Mouse (Mus musculus): ENCODE results near the gene Cds1.
"Not testable (repeated sequence)": the region's sequence is repeated elsewhere in the genome, so short reads cannot be mapped to it uniquely, and the experiment has no call there.

Gene Cds1

DNA sequence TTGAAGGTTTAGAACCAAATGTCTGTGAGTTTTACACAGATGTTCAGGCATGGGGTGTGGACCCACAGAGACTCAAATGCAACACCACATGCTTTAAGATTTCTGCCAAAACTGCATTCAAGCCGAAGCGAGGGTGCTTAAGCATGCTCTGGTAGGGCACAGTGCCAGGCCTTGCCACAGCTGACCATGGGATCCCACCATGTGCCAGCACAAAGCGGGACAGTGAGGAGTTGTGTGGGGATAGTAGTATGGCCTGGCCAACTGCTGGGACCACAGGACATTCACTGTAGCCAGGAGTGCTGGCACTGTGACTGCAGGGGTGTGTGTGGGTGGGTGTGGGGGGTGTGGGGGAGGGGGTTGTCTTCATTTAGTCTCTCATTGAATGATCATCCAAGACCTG, 64.0 kb downstream of the Cds1 start:
- no peak for DNase-seq (ENCODE audit: low read depth, low spot score)

DNA sequence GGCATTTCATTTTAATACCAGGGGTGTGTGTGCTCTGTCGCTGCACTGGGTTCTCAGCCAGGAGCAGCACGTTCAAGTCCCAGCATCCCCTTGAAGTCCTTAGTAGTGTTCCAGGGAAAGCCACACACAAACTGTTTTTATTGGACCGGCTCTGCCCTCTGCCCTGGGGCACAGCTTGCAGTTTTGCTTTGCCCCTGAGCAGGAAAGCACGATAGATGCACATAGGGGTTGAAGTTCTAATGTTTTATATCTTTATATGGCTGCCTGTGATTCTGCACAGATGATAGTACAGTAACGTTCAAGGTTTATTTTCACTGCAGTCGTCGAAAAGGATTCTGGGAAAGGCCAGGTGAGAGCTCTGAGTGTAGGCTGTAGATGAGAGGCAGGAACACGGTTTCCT, 65.2 kb downstream of the Cds1 start:
- DNase-seq (ENCODE audit: low read depth, low spot score), result no peak

DNA sequence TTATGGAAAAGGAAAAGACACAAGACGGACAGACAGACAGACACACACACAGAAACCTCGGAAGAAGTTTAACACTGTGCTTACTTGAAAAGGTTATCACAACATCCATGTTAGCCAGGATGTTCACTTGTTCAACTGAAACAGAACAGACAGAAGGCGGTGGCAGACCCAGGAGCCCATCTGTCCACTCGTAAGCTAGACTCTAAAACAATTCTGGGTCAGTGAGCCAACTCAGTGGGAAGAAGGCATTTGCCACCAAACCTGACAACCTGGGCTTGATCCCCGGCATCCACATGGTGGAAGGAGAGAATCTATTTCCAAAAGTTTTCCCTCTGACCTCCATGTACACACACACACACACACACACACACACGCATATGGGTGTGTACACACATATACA, 67.1 kb downstream of the Cds1 start:
- DNase-seq (ENCODE audit: low read depth, low spot score), result no peak

DNA sequence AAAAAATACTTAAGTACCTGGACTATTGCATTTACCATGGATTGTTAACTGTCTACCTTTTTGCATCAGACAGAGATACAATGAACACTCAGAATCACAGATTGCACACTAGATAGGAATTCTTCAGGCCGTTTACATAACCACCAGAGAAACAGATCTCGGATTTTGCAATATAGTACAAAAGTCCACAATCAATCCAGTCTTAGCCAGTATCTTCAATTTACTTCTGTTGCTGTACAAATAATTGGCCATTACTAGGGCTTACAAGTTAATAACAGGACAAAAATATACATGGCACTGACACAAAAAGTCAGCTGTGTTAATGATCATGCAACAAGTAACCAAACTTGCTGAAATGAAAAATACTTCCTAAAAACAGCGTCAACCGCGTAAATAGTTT, 68.1 kb downstream of the Cds1 start:
- DNase-seq (ENCODE audit: low read depth, low spot score), result no peak

DNA sequence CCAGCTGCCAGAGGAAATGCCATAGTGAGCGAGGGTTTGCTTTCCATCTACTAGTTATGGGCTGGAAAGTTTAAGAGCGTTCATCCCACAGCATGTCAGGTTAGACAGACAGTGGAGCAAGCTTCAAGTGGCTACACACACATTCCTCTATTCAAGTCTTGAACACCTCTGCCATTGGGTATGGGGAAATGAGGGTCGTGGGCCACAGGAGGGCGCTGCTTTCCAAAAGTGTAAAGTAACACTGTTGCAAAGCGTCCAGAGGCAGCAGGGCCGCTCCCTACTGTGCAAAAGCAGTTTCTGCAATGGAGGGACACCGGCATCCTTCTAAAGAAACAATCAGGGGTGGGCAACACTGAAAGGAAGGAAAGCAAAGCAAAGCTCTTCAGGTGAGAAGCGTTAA, 68.9 kb downstream of the Cds1 start:
- DNase-seq (ENCODE audit: low read depth, low spot score), result no peak

DNA sequence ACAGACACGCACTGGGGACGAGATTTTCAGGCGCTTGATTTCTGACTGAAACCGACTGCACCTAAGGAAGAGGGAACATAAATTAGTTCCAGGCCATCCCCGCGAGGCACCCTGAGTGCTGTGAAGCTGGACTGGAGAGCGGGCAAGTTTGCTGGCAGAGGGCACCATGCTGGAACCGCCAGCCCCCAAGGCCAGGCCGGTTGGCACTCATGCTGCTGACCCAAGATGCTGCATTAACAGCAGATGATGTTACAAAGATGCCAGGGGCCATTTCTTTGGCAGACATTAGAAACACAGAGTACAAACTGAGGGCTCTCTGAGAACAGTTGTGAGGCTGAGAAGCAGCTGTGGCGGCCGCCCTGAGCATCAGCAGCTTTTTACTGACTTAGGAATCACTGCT, 71.3 kb downstream of the Cds1 start:
- DNase-seq (ENCODE audit: low read depth, low spot score), result no peak

DNA sequence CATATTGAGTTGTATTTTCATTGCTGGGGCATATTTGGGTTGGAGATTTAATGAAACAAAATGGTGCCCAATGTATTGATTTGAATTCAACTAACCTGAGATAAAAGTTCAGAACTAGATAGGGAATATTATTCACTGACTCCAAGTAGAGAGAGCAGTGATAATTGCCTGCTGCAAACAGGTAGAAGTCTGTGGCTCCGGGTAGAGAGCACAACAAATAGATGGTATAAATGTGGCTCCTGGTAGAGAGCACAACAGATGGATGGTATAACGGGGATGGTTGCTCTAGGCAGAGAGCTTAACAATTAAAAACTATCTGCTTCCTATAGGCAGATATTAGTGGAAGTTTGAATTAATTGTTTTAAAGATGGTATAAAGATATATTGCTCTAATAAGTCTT, 72.7 kb downstream of the Cds1 start:
- DNase-seq (ENCODE audit: low read depth, low spot score), result not testable (repeated sequence)

DNA sequence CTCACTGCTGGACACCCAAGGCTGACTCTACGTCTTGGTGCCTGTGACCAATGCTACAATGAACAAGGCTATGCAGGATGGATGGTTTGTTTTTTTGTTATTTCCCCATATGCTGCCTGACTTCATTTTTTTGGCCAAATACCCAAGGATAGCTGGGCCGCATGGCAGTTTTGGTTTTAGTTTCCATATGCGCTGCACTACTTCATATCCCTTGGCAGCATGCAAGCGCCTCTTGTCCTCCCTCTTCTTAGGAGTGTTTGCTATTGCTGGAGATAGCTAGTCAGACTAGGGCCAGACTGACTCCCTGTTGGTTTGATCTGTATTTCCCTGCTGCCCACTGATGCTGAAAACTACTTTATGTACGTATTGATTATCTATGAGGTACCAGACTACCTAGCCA, 75.5 kb downstream of the Cds1 start:
- DNase-seq (ENCODE audit: low read depth, low spot score), result no peak

DNA sequence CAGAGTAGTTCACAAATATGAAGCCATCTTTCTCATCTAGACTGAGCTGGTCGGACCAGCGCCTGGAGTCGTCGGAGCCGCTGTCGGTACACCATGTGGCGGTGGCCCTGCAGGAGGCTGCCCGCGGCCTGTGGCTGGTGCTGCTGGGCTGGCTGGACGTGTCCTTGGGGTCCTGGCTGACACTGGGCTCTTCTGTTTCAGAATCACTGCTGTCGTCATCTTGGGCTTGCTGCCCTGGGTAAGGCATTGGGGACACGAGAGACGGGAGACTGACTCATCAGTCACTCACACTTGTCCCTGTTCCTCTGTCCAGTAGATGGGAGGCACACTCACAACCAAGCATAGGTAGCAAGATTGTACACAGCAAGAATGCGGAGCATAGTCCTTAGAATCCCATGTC, 80.1 kb downstream of the Cds1 start:
- no peak for DNase-seq (ENCODE audit: low read depth, low spot score)

DNA sequence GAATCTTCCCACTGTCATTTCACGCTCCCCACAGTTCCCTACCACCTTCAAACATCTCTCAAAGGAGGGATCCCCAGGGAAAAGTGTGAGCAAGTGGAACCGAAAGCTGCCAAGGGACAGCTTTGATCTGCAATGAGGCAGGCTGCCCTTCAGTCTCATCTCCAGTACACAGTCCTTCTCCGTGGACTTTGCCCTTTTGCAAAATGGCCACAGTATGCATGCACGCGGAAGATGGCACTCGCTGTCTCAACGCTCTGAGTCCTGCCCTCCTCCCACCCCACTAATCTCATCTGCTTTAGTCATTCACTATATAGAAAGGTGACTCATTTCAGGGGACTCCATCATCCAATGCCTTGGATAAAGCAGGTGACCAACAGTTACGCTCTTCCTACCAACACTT, 81.0 kb downstream of the Cds1 start:
- DNase-seq (ENCODE audit: low read depth, low spot score), result no peak

DNA sequence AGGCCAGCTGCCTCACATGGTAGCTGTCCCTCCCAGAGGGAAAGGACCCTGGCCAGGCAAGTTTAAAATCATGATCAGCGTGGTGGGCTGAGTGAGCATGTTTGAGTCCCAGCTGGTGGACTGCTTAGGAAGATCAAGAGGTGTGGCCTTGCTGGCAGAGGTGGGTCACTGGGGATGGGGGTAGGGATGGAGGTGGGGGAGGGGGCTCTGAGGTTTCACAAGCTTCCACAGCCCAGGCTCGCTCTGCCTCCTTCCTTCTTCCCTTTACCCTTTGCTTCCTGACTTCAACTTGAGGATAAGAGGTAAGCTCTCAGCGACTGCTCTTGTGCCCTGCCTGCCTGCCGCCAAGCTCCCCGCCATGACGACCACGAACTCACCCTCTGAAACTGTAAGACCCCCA, 82.4 kb downstream of the Cds1 start:
- DNase-seq (ENCODE audit: low read depth, low spot score), result no peak

DNA sequence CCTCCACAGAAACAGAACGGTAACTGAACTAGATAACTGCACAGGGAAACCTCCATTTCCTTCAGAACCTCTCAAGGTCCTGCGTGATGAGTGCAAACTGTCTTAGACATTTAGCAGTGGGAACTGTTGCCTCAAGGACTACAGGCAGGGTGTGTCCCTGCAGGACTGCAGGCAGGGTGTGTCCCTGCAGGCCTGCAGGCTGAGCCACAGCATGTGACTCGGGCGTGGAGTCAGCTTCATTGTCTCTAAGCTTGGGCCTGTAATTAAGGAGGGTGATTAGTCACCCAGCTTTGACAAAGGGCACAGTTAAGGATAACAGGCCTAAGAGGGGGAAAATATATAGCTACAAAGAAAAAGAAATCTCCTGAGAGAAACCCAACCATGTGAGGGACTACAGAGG, 82.8 kb downstream of the Cds1 start:
- DNase-seq (ENCODE audit: low read depth, low spot score), result no peak

DNA sequence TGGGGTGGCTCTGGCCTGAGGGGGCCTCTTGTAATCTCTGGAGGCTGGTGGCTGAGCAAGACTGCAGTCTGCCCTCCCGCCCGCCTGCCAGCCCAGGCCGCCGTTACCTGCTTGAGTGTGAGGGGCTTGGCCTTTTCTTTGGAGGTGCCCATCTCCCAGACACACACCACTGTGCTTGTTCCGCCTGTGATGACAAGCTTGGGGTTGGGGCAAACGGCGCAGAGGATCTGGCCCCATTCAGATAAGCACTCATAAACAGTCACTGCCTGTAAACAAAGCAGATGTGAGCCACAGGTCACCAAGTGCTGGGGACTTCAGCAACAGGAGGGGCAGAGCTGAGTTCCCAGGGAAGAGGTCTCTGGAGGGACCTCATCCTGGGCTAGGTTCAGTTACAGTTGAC, 86.2 kb downstream of the Cds1 start:
- DNase-seq (ENCODE audit: low read depth, low spot score), result no peak

DNA sequence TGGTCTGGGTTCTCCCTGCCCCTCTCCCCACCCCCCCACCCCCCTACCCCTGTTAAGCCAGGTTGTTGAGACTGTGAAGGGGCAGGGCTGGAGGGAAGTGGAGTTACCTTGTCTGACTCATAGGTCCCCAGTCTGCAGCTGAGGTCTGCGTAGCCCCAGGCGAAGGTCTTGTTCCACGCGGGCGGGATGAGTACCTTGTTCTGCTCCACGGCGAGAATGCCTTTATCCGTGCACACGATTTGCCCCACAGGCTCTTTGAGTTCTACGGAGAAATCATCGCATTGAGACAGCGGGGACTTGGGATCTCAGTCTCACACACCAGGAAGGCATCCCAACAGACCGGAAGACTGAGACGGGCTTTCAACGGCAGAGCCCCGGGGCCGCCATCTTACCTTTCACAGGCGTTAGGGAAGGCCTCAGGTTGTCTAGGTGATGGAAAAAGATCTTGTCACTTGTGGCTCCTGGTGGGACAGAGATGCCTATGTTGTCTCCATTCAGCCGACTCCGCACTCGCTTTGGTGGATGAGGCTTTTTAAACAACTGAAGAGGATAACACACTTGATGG, 87.3 kb downstream of the Cds1 start:
- DNase-seq (ENCODE audit: low read depth, low spot score), result no peak

DNA sequence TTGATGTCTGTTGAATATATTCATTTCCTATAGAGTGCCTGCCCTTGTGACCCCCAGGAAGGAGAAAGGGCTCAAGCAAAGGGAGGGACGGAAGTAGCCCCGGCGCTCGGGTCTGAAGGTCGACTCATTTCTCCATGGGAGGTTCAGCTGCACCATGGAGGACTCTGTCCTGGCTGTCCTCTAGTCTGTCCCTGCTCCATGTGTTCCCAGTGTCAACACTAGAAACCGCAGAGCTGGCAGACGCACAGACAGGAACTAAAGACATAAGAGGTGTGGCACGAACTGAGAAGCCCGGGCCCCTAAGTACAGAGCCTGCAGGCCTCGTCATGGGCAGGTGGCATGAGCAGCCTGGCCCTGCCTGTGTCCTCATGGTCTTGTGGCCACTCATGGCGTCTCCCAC, 89.2 kb downstream of the Cds1 start:
- DNase-seq (ENCODE audit: low read depth, low spot score), result no peak

DNA sequence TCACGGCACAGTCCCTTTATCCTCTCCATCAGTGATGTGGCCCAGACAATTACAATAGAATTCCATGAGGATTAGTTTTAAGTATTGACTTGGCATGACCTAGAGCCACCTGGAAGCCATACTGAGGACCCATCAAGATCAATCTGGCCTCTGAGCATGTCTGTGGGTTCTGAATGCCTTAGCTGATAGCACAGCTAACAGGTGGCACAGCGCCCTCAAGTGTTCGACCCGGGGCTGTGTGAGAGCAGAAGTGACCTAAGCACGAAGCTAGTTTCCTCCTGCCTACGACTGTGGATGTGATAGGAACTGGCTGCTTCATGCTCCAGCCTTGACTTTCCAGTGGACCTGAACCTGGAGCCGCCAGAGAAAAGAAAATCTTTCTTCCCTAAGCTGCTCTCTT, 89.7 kb downstream of the Cds1 start:
- no peak for DNase-seq (ENCODE audit: low read depth, low spot score)

DNA sequence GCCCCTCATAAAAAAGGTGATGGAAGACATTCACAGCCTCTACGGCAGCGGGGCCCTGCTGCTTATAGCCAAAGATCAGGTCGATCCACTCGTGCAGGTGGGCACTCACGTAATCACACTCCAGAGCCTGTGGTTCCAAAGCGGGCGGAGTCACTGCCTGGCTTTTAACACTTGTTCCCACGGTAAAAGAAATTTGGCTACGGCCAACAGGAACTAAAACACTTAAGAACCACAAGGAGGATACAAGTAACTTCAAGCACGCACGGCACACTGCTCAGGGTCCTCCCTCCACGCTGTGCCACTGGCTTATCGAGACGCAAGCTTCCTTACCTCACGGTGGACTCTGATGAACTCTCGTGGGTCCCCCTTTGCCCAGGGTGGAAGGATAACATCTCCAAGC, 90.5 kb downstream of the Cds1 start:
- no peak for DNase-seq (ENCODE audit: low read depth, low spot score)

DNA sequence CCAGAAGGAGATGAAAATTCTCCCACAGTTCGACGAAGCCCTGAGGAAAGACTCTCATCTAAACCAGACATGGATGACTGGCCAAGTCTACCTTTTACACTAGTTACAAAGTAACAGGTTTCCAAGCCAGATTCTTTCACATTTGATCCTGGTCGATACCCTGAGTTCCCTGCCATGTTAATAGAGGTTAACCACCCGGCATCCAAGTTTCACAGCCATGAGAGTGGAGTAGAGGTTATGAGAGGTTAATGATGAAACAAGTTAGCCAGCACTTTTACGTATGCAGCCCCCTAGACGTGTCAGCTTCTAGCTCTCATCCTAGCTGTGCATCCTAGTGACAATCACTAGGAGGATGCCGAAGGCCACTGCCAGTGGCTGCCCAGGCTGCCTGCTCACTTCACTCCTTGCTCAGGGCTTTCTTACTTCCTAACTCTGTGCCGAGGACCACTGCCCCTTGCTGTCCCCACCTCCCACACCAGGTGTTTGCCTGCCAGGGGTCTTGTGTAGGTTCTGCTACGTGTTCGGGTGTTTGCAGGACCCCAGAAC, 94.0 kb downstream of the Cds1 start:
- DNase-seq (ENCODE audit: low read depth, low spot score), result no peak

DNA sequence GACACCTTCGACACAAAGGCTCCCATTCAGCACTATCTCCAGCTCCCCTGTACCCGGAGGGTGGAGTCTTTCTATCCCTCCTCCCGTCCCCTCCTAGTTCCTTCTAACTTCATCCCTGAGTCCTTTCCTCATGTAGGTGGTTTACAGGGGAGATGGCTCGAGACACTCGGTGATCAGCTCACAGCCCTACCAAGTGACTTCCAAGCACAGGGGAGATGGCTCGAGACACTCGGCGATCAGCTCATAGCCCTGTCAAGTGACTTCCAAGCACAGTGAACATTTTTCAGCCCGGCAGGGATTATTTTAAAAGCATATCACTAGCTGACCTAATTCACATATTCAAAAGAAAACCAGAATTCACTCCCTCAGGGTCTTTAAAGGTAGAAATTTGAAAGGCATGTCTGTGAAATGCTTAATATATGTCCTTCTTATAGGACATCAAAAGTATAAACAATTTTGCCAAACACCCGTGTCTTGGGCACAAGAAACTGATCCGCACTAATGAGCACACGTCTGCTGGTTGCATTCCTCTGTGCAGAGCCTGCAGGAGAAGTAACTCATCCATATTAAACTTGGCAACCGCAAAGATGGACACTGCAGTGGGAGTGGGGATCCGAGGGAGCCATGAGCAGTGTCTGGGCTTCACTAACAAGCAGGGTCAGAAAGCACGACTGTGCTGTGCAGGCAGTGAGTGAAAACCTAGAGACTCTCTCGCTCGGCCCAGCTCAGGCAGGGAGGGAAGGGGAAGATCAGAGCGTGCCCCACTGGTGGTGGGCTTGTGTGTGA, 97.0 kb downstream of the Cds1 start:
- DNase-seq (ENCODE audit: low read depth, low spot score), result no peak

DNA sequence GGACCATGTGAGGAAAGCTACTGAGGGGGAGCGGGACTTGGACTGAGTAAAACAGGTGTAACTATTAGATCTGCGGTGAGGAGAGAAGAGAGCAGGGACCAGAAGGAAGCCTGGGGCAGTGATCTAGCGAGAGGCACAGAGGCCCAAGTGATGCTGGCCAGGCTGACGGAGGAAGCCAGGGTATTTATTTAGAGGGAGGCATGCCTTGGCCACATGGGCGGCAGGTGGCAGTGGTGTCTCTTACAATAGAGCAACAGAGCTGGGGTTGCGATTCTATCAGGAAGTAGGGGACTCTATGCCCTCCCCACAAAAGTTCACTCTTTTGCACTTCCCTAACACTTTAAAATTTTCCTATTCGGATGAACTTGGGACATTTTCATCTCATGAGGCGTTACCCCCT, 97.7 kb downstream of the Cds1 start:
- no peak for DNase-seq (ENCODE audit: low read depth, low spot score)

DNA sequence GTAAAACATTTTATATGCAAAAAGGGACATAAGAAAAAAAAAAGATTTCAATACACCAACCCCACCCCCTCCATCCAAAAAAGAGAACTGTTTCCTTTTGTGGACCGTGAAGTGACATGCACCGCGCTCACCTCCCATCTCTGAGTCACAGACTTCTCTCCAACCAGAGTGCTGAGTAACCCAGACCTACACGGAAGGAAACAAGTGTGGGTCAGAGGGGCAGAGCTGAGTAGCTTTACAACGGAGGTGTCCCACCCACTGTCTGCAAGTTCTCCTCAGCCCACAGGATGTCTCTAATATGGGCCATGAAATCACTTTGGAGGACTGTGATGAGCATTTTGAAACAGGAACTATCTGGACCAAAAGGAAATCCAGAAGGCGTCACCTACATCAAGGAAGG, 99.0 kb downstream of the Cds1 start:
- no peak for DNase-seq (ENCODE audit: low read depth, low spot score)

DNA sequence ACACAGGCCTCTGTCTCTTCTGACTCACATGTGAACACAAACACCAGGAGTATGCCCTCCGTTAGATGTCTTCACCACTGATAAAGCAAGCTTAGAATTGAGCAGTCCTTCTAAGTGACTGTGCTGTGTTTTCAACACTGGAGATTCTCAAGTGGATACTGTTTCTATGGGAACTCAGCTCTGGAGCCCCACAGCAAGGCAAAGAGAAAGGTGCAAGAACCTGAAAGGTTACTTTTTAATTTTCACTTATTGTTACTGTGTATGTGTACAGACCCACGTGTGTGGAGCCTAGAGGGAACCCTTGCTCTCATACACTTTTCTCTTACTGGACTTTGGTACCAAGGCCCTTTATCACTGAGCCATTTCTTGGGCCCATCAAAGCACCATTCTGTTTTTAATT, 101.8 kb downstream of the Cds1 start:
- no peak for DNase-seq (ENCODE audit: low read depth, low spot score)

All from CD4-positive helper T cell, adult 2 months (primary cell).